Mouse (Mus musculus) T-cell, adult 66 days (primary cell): ENCODE data around the gene Plin1. TPM values are rescaled to one million over a fixed set of nuclear protein-coding genes. Genes with fewer than 3 reads are reported as not detected.

Experiments used
- total RNA-seq, 2 experiments: library from RNA; stranded (reverse); gene quantifications; 3 replicates in 1 of 2; 4 replicates in 1 of 2; pipeline ENCODE4 v1.2.4; 2023

Gene Plin1
- not detected for total RNA-seq

GRCm38 (mm10) chr7:79732622-79733021 is at the start of gene Plin1:
Gene Plin1 (minus strand): TSS chr7:79732903.

GRCm38 (mm10) chr7:79742659-79743536 is 10.2 kb upstream of the Plin1 start, which contains the start of the genes Pex11a and Wdr93:
Gene Pex11a (minus strand): TSS chr7:79743131.
Gene Wdr93 (plus strand): TSS chr7:79743163.

DNA sequence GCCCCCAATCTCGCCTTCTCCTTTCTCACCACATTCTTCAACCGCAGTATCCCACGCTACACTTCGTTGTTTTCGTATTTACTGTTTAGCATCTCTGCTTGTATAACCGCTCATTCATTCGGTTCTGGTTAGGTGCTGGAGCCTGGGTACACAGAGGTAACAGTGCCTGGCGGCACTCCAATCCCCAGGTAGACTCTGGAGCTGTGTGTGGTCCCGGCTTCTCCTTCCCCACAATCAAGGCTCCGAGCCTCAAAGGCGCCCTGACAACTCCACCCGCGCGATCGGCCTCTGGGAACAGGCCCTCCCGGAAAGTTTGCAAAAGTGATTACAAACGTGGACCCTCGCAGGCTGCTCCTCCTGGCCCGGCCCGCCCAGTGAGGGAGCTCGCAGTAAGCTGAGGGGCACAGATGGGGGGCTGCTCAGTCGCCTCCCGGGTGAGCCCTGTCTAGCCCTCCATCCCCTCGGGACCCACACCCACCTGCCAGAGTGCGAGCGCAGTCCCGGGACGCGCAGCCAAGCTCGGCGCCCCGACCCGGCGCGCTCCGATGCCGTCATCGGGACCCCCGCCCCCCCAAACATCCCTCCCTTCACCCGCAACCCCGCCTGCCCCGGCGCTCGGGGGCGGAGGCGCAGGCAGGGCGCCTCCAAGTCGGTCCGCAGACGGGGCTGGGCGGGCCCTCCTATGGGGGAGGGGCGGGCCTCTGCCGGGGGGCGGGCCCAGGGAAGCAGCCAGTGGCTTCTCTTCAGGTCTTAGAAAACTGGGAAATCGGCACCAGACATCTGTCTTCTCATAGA is 17.3 kb downstream of the Plin1 start, which contains the start of gene Kif7:
Gene Kif7 (minus strand): TSS at position 534 of the 795 bp plus-strand sequence.

Other genes starting within 250 kb of the Plin1 start
- gene Rhcg, start 115.2 kb downstream of the Plin1 start, total RNA-seq, result not detected
- 1 to 10 TPM; 2.6 to 3.3 TPM for gene Ticrr, start 72.7 kb downstream of the Plin1 start, total RNA-seq
- 1 to 10 TPM; 3.2 to 4.7 TPM for gene Kif7, start 17.2 kb downstream of the Plin1 start, total RNA-seq
- 1 to 10 TPM; 1.2 to 1.3 TPM for gene Pex11a, start 10.2 kb upstream of the Plin1 start, total RNA-seq
- gene Wdr93, start 10.3 kb upstream of the Plin1 start, total RNA-seq, result not detected
- gene Mesp1, start 60.9 kb upstream of the Plin1 start, total RNA-seq, result not detected
- under 1 TPM in 1 of 2 experiments, not detected in 1; 0.30 TPM for gene Mesp2, start 77.8 kb upstream of the Plin1 start, total RNA-seq
- under 1 TPM in 1 of 2 experiments, not detected in 1; 0.35 TPM for gene Anpep, start 128.2 kb upstream of the Plin1 start, total RNA-seq
- gene Ap3s2, start 187.7 kb upstream of the Plin1 start, total RNA-seq, result 10 to 100 TPM; 17.3 to 17.4 TPM
- not detected for gene Arpin, start 202.5 kb upstream of the Plin1 start, total RNA-seq